Mouse (Mus musculus) myocyte (in vitro differentiated cells): Measurements from ENCODE around the gene Dcaf11.

Experiments
- E2F4 ChIP-seq: IDR thresholded peaks from one replicate; pipeline ENCODE4 v1.6.1; 2011; ENCODE audit warnings: mild to moderate bottlenecking, control low read depth, moderate library complexity; ENCODE audit not compliant: insufficient read depth
- MAX ChIP-seq: IDR thresholded peaks from one replicate; pipeline ENCODE4 v1.6.1; 2011; ENCODE audit warnings: low read depth, mild to moderate bottlenecking, control low read depth
- MYOD1 ChIP-seq, 3 experiments: IDR thresholded peaks; one replicate each; pipeline ENCODE4 v1.6.1; 2011; ENCODE audit warnings: control low read depth in 2 of 3, low read depth in 2 of 3, mild to moderate bottlenecking in 2 of 3, moderate library complexity in 1 of 3; ENCODE audit not compliant: insufficient read length in 2 of 3, control insufficient read depth in 1 of 3
- MYOG ChIP-seq, 3 experiments: IDR thresholded peaks; one replicate each; pipeline ENCODE4 v1.6.1; 2011; ENCODE audit warnings: control low read depth in 2 of 3, low read depth in 2 of 3, mild to moderate bottlenecking in 2 of 3; ENCODE audit not compliant: insufficient read length in 2 of 3, control insufficient read depth in 1 of 3, insufficient read depth in 1 of 3
- POLR2A ChIP-seq: IDR thresholded peaks from one replicate; pipeline ENCODE4 v1.6.1; 2011; ENCODE audit warnings: low read depth, mild to moderate bottlenecking, control low read depth, moderate library complexity; ENCODE audit not compliant: insufficient read length
- POLR2AphosphoS2 ChIP-seq: IDR thresholded peaks from one replicate; pipeline ENCODE4 v1.6.1; 2011; ENCODE audit warnings: low read depth, control low read depth; ENCODE audit not compliant: insufficient read length
- TCF12 ChIP-seq: IDR thresholded peaks from one replicate; pipeline ENCODE4 v1.6.1; 2011; ENCODE audit warnings: mild to moderate bottlenecking, control low read depth; ENCODE audit not compliant: poor library complexity, insufficient read depth, severe bottlenecking
- TCF3 ChIP-seq: IDR thresholded peaks from one replicate; pipeline ENCODE4 v1.6.1; 2011; ENCODE audit warnings: low read depth, control low read depth; ENCODE audit not compliant: insufficient read length
- USF1 ChIP-seq: IDR thresholded peaks from one replicate; pipeline ENCODE4 v1.6.1; 2011; ENCODE audit warnings: low read depth, mild to moderate bottlenecking, control low read depth, moderate library complexity

DNA sequence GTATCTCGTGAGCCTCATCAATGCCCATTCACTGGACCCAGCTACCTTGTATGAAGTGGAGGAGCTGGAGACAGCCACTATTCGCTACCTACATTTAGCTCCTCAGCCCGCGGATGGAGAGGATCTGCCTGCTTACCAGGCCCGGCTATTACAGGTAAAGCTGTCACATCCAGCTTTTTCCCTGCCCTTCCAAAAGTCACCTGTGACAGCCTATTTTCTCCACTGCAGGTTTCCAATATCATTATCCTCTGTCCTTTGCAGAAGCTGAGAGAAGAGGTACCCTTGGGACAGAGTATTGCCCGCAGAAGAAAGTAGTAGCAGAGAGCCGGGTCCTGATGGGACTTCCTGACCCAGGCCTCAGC, 43.4 kb downstream of the Dcaf11 start, which contains the start of gene Irf9:
- no peak for TF ChIP-seq POLR2AphosphoS2
- no peak for TF ChIP-seq E2F4
- TF ChIP-seq POLR2A, result no peak
- TF ChIP-seq TCF12, result no peak
- no peak for TF ChIP-seq MAX
- TF ChIP-seq MYOD1 (IDR thresholded peaks at IDR 0.05; ENCODE audit: control insufficient read depth in 1 of 3, insufficient read length in 2 of 3, low read depth in 2 of 3), result no peak
- TF ChIP-seq USF1, result no peak
- no peak for TF ChIP-seq MYOG (IDR thresholded peaks at IDR 0.05; ENCODE audit: control insufficient read depth in 1 of 3, insufficient read depth in 1 of 3, insufficient read length in 2 of 3, low read depth in 2 of 3)
- TF ChIP-seq TCF3, result no peak
